Mouse (Mus musculus): ENCODE measurements around the gene Pacrg. TPM values are rescaled to one million over a fixed set of nuclear protein-coding genes. Genes with fewer than 3 reads are reported as not detected.

Pacrg gene
- polyA plus RNA-seq, 1 experiment = 5.5 TPM

- no peaks in the 10 kb centered on the region for H3K79me3 ChIP-seq (ENCODE audit: low read depth)
- H3K27me3 ChIP-seq (ENCODE audit: control insufficient read depth, insufficient read depth, insufficient read length) = no peaks in the 10 kb centered on the region
- H3K36me3 ChIP-seq (ENCODE audit: control insufficient read depth, insufficient read depth) = no peaks in the 10 kb centered on the region
- H3K4me3 ChIP-seq (ENCODE audit: insufficient read depth, poor library complexity, severe bottlenecking) = no peak overlapping the region
- H3ac ChIP-seq (ENCODE audit: control insufficient read depth, insufficient read length, low read depth) = no peak overlapping the region
- no peaks in the 10 kb centered on the region for H3K79me2 ChIP-seq (ENCODE audit: control insufficient read depth, insufficient read depth)
- no peak for TF ChIP-seq FOSL1 (IDR thresholded peaks at IDR 0.05; ENCODE audit: insufficient read depth, low read length, poor library complexity, severe bottlenecking)
- no peak for TF ChIP-seq CEBPB (IDR thresholded peaks at IDR 0.05; ENCODE audit: low read depth)
- TF ChIP-seq MYOG (IDR thresholded peaks at IDR 0.05; ENCODE audit: control insufficient read depth, extremely low read depth, insufficient read length) = no peak
- no peak for TF ChIP-seq USF1 (IDR thresholded peaks at IDR 0.05; ENCODE audit: low read depth)
- TF ChIP-seq CTCF (IDR thresholded peaks at IDR 0.05; ENCODE audit: control insufficient read depth, insufficient read depth, insufficient read length) = no peak
- TF ChIP-seq MYOD1 (IDR thresholded peaks at IDR 0.05; ENCODE audit: control insufficient read depth, insufficient read length, low read depth) = no peak
- TF ChIP-seq MAX (IDR thresholded peaks at IDR 0.05) = no peak
Observed at GRCm38 (mm10) chr17:10560053-10560452, 280.1 kb downstream of the Pacrg start.

- no peak overlapping the region for H3ac ChIP-seq (ENCODE audit: control insufficient read depth, insufficient read length, low read depth)
- H3K79me2 ChIP-seq (ENCODE audit: control insufficient read depth, insufficient read depth) = no peaks in the 10 kb centered on the region
- no peaks in the 10 kb centered on the region for H3K27me3 ChIP-seq (ENCODE audit: control insufficient read depth, insufficient read depth, insufficient read length)
- no peak for TF ChIP-seq USF1 (IDR thresholded peaks at IDR 0.05; ENCODE audit: low read depth)
- no peak for TF ChIP-seq FOSL1 (IDR thresholded peaks at IDR 0.05; ENCODE audit: insufficient read depth, low read length, poor library complexity, severe bottlenecking)
- no peak for TF ChIP-seq MYOG (IDR thresholded peaks at IDR 0.05; ENCODE audit: control insufficient read depth, extremely low read depth, insufficient read length)
- no peak for TF ChIP-seq MAX (IDR thresholded peaks at IDR 0.05)
- no peak for TF ChIP-seq MYOD1 (IDR thresholded peaks at IDR 0.05; ENCODE audit: control insufficient read depth, insufficient read length, low read depth)
- TF ChIP-seq CEBPB (IDR thresholded peaks at IDR 0.05; ENCODE audit: low read depth) = no peak
- no peak for TF ChIP-seq CTCF (IDR thresholded peaks at IDR 0.05; ENCODE audit: control insufficient read depth, insufficient read depth, insufficient read length)
- H3K36me3 ChIP-seq (ENCODE audit: control insufficient read depth, insufficient read depth) = no peaks in the 10 kb centered on the region
- no peaks in the 10 kb centered on the region for H3K79me3 ChIP-seq (ENCODE audit: low read depth)
- H3K4me3 ChIP-seq (ENCODE audit: insufficient read depth, poor library complexity, severe bottlenecking) = no peak overlapping the region
Observed at GRCm38 (mm10) chr17:10558671-10559070, 281.4 kb downstream of the Pacrg start.

- H3K36me3 ChIP-seq (ENCODE audit: control insufficient read depth, insufficient read depth) = no peaks in the 10 kb centered on the region
- no peaks in the 10 kb centered on the region for H3K79me2 ChIP-seq (ENCODE audit: control insufficient read depth, insufficient read depth)
- TF ChIP-seq CTCF (IDR thresholded peaks at IDR 0.05; ENCODE audit: control insufficient read depth, insufficient read depth, insufficient read length) (no peak), CEBPB (IDR thresholded peaks at IDR 0.05; ENCODE audit: low read depth) (no peak), MYOD1 (IDR thresholded peaks at IDR 0.05; ENCODE audit: control insufficient read depth, insufficient read length, low read depth) (no peak), FOSL1 (IDR thresholded peaks at IDR 0.05; ENCODE audit: insufficient read depth, low read length, poor library complexity, severe bottlenecking) (no peak), MAX (IDR thresholded peaks at IDR 0.05) (no peak), MYOG (IDR thresholded peaks at IDR 0.05; ENCODE audit: control insufficient read depth, extremely low read depth, insufficient read length) (no peak), USF1 (IDR thresholded peaks at IDR 0.05; ENCODE audit: low read depth) (no peak)
- H3K27me3 ChIP-seq (ENCODE audit: control insufficient read depth, insufficient read depth, insufficient read length) = no peaks in the 10 kb centered on the region
- H3K79me3 ChIP-seq (ENCODE audit: low read depth) = no peaks in the 10 kb centered on the region
- no peak overlapping the region for H3K4me3 ChIP-seq (ENCODE audit: insufficient read depth, poor library complexity, severe bottlenecking)
- H3ac ChIP-seq (ENCODE audit: control insufficient read depth, insufficient read length, low read depth) = no peak overlapping the region
Observed at GRCm38 (mm10) chr17:10552295-10553056, 287.6 kb downstream of the Pacrg start.

GRCm38 (mm10) chr17:10550781-10551520 is 289.2 kb downstream of the Pacrg start:
- no peak for TF ChIP-seq FOSL1 (IDR thresholded peaks at IDR 0.05; ENCODE audit: insufficient read depth, low read length, poor library complexity, severe bottlenecking)
- Histone ChIP-seq H3K79me3 (ENCODE audit: low read depth) (no peaks in the 10 kb centered on the region), H3K79me2 (ENCODE audit: control insufficient read depth, insufficient read depth) (no peaks in the 10 kb centered on the region), H3ac (ENCODE audit: control insufficient read depth, insufficient read length, low read depth) (no peak overlapping the region), H3K27me3 (ENCODE audit: control insufficient read depth, insufficient read depth, insufficient read length) (no peaks in the 10 kb centered on the region), H3K36me3 (ENCODE audit: control insufficient read depth, insufficient read depth) (no peaks in the 10 kb centered on the region), H3K4me3 (ENCODE audit: insufficient read depth, poor library complexity, severe bottlenecking) (no peak overlapping the region)

GRCm38 (mm10) chr17:10549825-10550224 is 290.3 kb downstream of the Pacrg start:
- H3K36me3 ChIP-seq (ENCODE audit: control insufficient read depth, insufficient read depth) = no peaks in the 10 kb centered on the region
- no peak for TF ChIP-seq MYOD1 (IDR thresholded peaks at IDR 0.05; ENCODE audit: control insufficient read depth, insufficient read length, low read depth)
- no peak for TF ChIP-seq FOSL1 (IDR thresholded peaks at IDR 0.05; ENCODE audit: insufficient read depth, low read length, poor library complexity, severe bottlenecking)
- no peak for TF ChIP-seq USF1 (IDR thresholded peaks at IDR 0.05; ENCODE audit: low read depth)
- no peak for TF ChIP-seq CTCF (IDR thresholded peaks at IDR 0.05; ENCODE audit: control insufficient read depth, insufficient read depth, insufficient read length)
- TF ChIP-seq CEBPB (IDR thresholded peaks at IDR 0.05; ENCODE audit: low read depth) = no peak
- TF ChIP-seq MYOG (IDR thresholded peaks at IDR 0.05; ENCODE audit: control insufficient read depth, extremely low read depth, insufficient read length) = no peak
- no peak for TF ChIP-seq MAX (IDR thresholded peaks at IDR 0.05)
- H3K79me2 ChIP-seq (ENCODE audit: control insufficient read depth, insufficient read depth) = no peaks in the 10 kb centered on the region
- no peaks in the 10 kb centered on the region for H3K27me3 ChIP-seq (ENCODE audit: control insufficient read depth, insufficient read depth, insufficient read length)
- no peak overlapping the region for H3K4me3 ChIP-seq (ENCODE audit: insufficient read depth, poor library complexity, severe bottlenecking)
- H3K79me3 ChIP-seq (ENCODE audit: low read depth) = no peaks in the 10 kb centered on the region
- no peak overlapping the region for H3ac ChIP-seq (ENCODE audit: control insufficient read depth, insufficient read length, low read depth)
